Mouse (Mus musculus): ENCODE results near the gene Polr3g. TPM values are rescaled to one million over a fixed set of nuclear protein-coding genes. Genes with fewer than 3 reads are reported as not detected.
"Not testable (repeated sequence)": the region's sequence is repeated elsewhere in the genome, so short reads cannot be mapped to it uniquely, and the experiment has no call there.

The Polr3g gene
- polyA plus RNA-seq, 1 experiment, result 5.1 TPM

- no peak for DNase-seq (ENCODE audit: low read depth)
Observed at GRCm38 (mm10) chr13:81689587-81689986, 21.2 kb downstream of the Polr3g start.

- DNase-seq (ENCODE audit: low read depth), result no peak
Observed at GRCm38 (mm10) chr13:81684884-81685283, 25.9 kb downstream of the Polr3g start.

- DNase-seq (ENCODE audit: low read depth), result peak; percentile 60
Observed at GRCm38 (mm10) chr13:81684258-81684657, 26.6 kb downstream of the Polr3g start.

GRCm38 (mm10) chr13:81683107-81683506 lies 27.7 kb downstream of the Polr3g start:
- DNase-seq (ENCODE audit: low read depth), result no peak

GRCm38 (mm10) chr13:81675333-81675732 lies 35.5 kb downstream of the Polr3g start:
- no peak for DNase-seq (ENCODE audit: low read depth)

GRCm38 (mm10) chr13:81667713-81668112 lies 43.1 kb downstream of the Polr3g start:
- no peak for DNase-seq (ENCODE audit: low read depth)

GRCm38 (mm10) chr13:81664331-81664698 lies 46.5 kb downstream of the Polr3g start:
- DNase-seq (ENCODE audit: low read depth), result no peak

- DNase-seq (ENCODE audit: low read depth), result no peak
Observed at GRCm38 (mm10) chr13:81663566-81664330, 47.1 kb downstream of the Polr3g start.

GRCm38 (mm10) chr13:81658053-81658752 lies 52.6 kb downstream of the Polr3g start:
- no peak for DNase-seq (ENCODE audit: low read depth)

GRCm38 (mm10) chr13:81657351-81658052 lies 53.3 kb downstream of the Polr3g start, which contains the start of gene Lysmd3:
Gene Lysmd3 (plus strand): TSS chr13:81657663.
- peak; percentile 31 for DNase-seq (ENCODE audit: low read depth)

GRCm38 (mm10) chr13:81657008-81657350 lies 53.8 kb downstream of the Polr3g start:
- DNase-seq (ENCODE audit: low read depth), result no peak

GRCm38 (mm10) chr13:81656091-81656850 lies 54.5 kb downstream of the Polr3g start:
- no peak for DNase-seq (ENCODE audit: low read depth)

GRCm38 (mm10) chr13:81650382-81650781 lies 60.4 kb downstream of the Polr3g start:
- DNase-seq (ENCODE audit: low read depth), result not testable (repeated sequence)

- DNase-seq (ENCODE audit: low read depth), result no peak
Observed at GRCm38 (mm10) chr13:81646348-81646747, 64.5 kb downstream of the Polr3g start.

- no peak for DNase-seq (ENCODE audit: low read depth)
Observed at GRCm38 (mm10) chr13:81644047-81644565, 66.7 kb downstream of the Polr3g start.

- DNase-seq (ENCODE audit: low read depth), result no peak
Observed at GRCm38 (mm10) chr13:81642491-81643149, 68.2 kb downstream of the Polr3g start.

- DNase-seq (ENCODE audit: low read depth), result no peak
Observed at GRCm38 (mm10) chr13:81641289-81642045, 69.3 kb downstream of the Polr3g start.

- DNase-seq (ENCODE audit: low read depth), result no peak
Observed at GRCm38 (mm10) chr13:81640881-81641280, 69.9 kb downstream of the Polr3g start.

GRCm38 (mm10) chr13:81639624-81640023 lies 71.2 kb downstream of the Polr3g start:
- DNase-seq (ENCODE audit: low read depth), result no peak

GRCm38 (mm10) chr13:81632720-81633415 lies 77.9 kb downstream of the Polr3g start, which contains the start of gene Adgrv1:
Gene Adgrv1 (minus strand): TSS chr13:81633154.
- no peak for DNase-seq (ENCODE audit: low read depth)
